Comparison of ENCODE assay signal across 25 mouse cellular contexts in the genomic region with DNA sequence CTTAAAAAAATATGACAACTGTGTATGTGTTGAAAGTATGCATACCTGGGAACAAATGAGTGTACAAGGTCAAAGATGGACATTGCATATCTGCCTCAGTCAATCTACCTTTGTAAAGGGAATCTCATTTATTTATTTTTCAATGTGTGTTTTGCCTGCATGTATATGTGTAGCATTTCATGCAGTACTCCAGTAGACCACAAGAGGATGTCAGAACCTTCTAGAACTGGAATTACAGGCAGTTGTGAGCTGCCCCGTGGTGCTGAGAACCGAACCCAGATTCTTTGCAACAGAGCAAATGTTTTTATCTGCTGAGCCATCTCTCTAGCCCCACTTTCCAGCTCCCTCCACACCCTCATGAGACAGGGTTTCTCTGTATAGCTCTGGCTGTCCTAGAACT. TPM values are rescaled to one million over a fixed set of nuclear protein-coding genes. Genes with fewer than 3 reads are reported as not detected.
DNase-seq lines count a peak whose midpoint lies in the region; ATAC-seq and TF ChIP-seq lines count a peak whose summit lies in the region.
"Had no signal": no experiment of that assay in that cellular context is flagged by ENCODE, and none has a peak within 500 bp of the region (broad histone marks: within the 10 kb centered on the region; RNA-seq: fewer than 3 reads in every experiment).

No protein-coding gene starts in this region.

- H3K9ac ChIP-seq in heart, adult 2 months (ENCODE audit: low read depth, low read length), result no peak overlapping the region
- H3K9ac ChIP-seq in lung, embryonic 14.5 days, result no peak overlapping the region
- no peak overlapping the region for H3K9ac ChIP-seq in lung, postnatal 0 days (replicated peaks; ENCODE audit: low read depth)
- H3K9ac ChIP-seq: heart, embryonic 15.5 days; limb, embryonic 15.5 days; liver, embryonic 15.5 days; lung, embryonic 15.5 days had no signal

- DNase-seq in heart, adult 2 months, result no peak
- no peak for DNase-seq in heart, adult 11 months
- DNase-seq in lung, embryonic 14.5 days, result no peak
- no peak for DNase-seq in lung, postnatal 0 days (ENCODE audit: low spot score)
- peak; percentile 41 for DNase-seq in R1 (ENCODE audit: low read depth, low spot score)
- no peak for DNase-seq in embryo, embryonic 10.5 days (ENCODE audit: low spot score)
- no peak for DNase-seq in adrenal gland, adult 2 months
- DNase-seq: adrenal gland, adult 8-10 months; cerebellum, adult 8-10 months; cerebellum, postnatal 25 days; kidney, adult 11 months; kidney, postnatal 14 days; layer of hippocampus, postnatal 36 days; lung, postnatal 36 days; right cerebral cortex, postnatal 25 days had no signal

- ATAC-seq in lung, embryonic 14.5 days (ENCODE audit: insufficient read depth), result no peak
- no peak for ATAC-seq in lung, postnatal 0 days
- ATAC-seq: activated CD4-positive, CD25-positive, alpha-beta regulatory T cell, adult 4 months; forebrain, embryonic 14.5 days; midbrain, embryonic 16.5 days had no signal

- no peaks in the 10 kb centered on the region for H3K27me3 ChIP-seq in heart, adult 2 months (ENCODE audit: control insufficient read depth, insufficient read depth, low read length)
- no peaks in the 10 kb centered on the region for H3K27me3 ChIP-seq in lung, embryonic 14.5 days (ENCODE audit: insufficient read depth, low read length)
- H3K27me3 ChIP-seq in lung, postnatal 0 days (replicated peaks; ENCODE audit: insufficient read depth, low read length), result no peaks in the 10 kb centered on the region
- H3K27me3 ChIP-seq: heart, embryonic 15.5 days; limb, embryonic 15.5 days; liver, embryonic 15.5 days; lung, embryonic 15.5 days had no signal

- TF ChIP-seq EP300 in heart, adult 2 months (IDR thresholded peaks at IDR 0.05; ENCODE audit: insufficient read depth, low read depth, low read length), result no peak
- no peak for TF ChIP-seq EP300 in lung, postnatal 0 days (IDR thresholded peaks at IDR 0.05)

- H3K27ac ChIP-seq in heart, adult 2 months, result no peak overlapping the region; the same call in 1 of the 2 replicates
- H3K27ac ChIP-seq in lung, embryonic 14.5 days (ENCODE audit: low read depth), result no peak overlapping the region
- H3K27ac ChIP-seq in lung, postnatal 0 days (ENCODE audit: low read length), result no peak overlapping the region
- H3K27ac ChIP-seq: heart, embryonic 10.5 days; heart, embryonic 15.5 days; limb, embryonic 10.5 days; limb, embryonic 15.5 days; liver, embryonic 15.5 days; lung, embryonic 15.5 days had no signal

- no peak overlapping the region for H3K4me2 ChIP-seq in lung, embryonic 14.5 days
- no peak overlapping the region for H3K4me2 ChIP-seq in lung, postnatal 0 days (replicated peaks; ENCODE audit: low read depth, low read length)
- H3K4me2 ChIP-seq: heart, embryonic 15.5 days; limb, embryonic 15.5 days; liver, embryonic 15.5 days; lung, embryonic 15.5 days; midbrain, embryonic 11.5 days had no signal

- H3K4me1 ChIP-seq in heart, adult 2 months (ENCODE audit: control insufficient read depth, insufficient read depth, low read length), result peaks cover 7% of the 10 kb centered on the region
- H3K4me1 ChIP-seq in lung, embryonic 14.5 days (ENCODE audit: insufficient read depth), result no peaks in the 10 kb centered on the region
- no peaks in the 10 kb centered on the region for H3K4me1 ChIP-seq in lung, postnatal 0 days (ENCODE audit: insufficient read depth, low read depth, low read length)
- H3K4me1 ChIP-seq: limb, embryonic 15.5 days had no signal

- 0 out of 2 replicates have a peak, but pooled peaks have one; percentile 19 for TF ChIP-seq CTCF in heart, adult 2 months (IDR thresholded peaks at IDR 0.05)
- TF ChIP-seq CTCF in lung, embryonic 14.5 days (IDR thresholded peaks at IDR 0.05; ENCODE audit: low read depth), result peak; percentile 27
- no peak for TF ChIP-seq CTCF in lung, postnatal 0 days (IDR thresholded peaks at IDR 0.05)

- TF ChIP-seq POLR2A in heart, adult 2 months (IDR thresholded peaks at IDR 0.05; ENCODE audit: insufficient read depth, low read depth, low read length), result no peak

- no peaks in the 10 kb centered on the region for H3K9me3 ChIP-seq in lung, embryonic 14.5 days (ENCODE audit: low read depth, low read length)
- H3K9me3 ChIP-seq in lung, postnatal 0 days (ENCODE audit: low read length), result no peaks in the 10 kb centered on the region
- H3K9me3 ChIP-seq: heart, embryonic 10.5 days; heart, embryonic 15.5 days; limb, embryonic 10.5 days; limb, embryonic 15.5 days; liver, embryonic 15.5 days; lung, embryonic 15.5 days had no signal

- no peaks in the 10 kb centered on the region for H3K79me2 ChIP-seq in heart, adult 2 months (replicated peaks; ENCODE audit: control insufficient read depth, insufficient read depth, low read length)

- intact Hi-C loops in heart, adult 2 months (cut with DNase I), result no loop called here

- H3K36me3 ChIP-seq in heart, adult 2 months (ENCODE audit: control insufficient read depth, insufficient read depth, low read length), result no peaks in the 10 kb centered on the region
- no peaks in the 10 kb centered on the region for H3K36me3 ChIP-seq in lung, embryonic 14.5 days (ENCODE audit: insufficient read depth)
- no peaks in the 10 kb centered on the region for H3K36me3 ChIP-seq in lung, postnatal 0 days (ENCODE audit: insufficient read depth, low read length)
- H3K36me3 ChIP-seq: heart, embryonic 10.5 days; heart, embryonic 15.5 days; limb, embryonic 10.5 days; limb, embryonic 15.5 days; liver, embryonic 15.5 days; lung, embryonic 15.5 days had no signal

- no peak overlapping the region for H3K4me3 ChIP-seq in heart, adult 2 months
- H3K4me3 ChIP-seq in lung, embryonic 14.5 days (ENCODE audit: low read depth, low read length), result no peak overlapping the region
- H3K4me3 ChIP-seq in lung, postnatal 0 days (ENCODE audit: low read depth, low read length), result no peak overlapping the region
- H3K4me3 ChIP-seq: heart, embryonic 10.5 days; heart, embryonic 15.5 days; limb, embryonic 10.5 days; limb, embryonic 15.5 days; liver, embryonic 15.5 days; lung, embryonic 15.5 days had no signal

- WGBS in heart, adult 2 months, result 84% methylated on average over 2 of the region's 2 CpGs
- 79% methylated on average over 2 of the region's 2 CpGs for WGBS in lung, embryonic 14.5 days
- 80% methylated on average over 2 of the region's 2 CpGs for WGBS in lung, postnatal 0 days

RNA-seq across cellular contexts. Expression of gene Copg1, which starts 13.7 kb away (rescaled TPM):
- 10 to 100 TPM; 40.3 to 41.0 TPM for total RNA-seq in heart, adult 2 months (2021)
- polyA plus RNA-seq in heart, adult 2 months (2012; rRNA removed), result 29.5 and 35.9 TPM in 2 replicates
- polyA plus RNA-seq in lung, embryonic 14.5 days (2014; fragmentation: Nextera tagmentation; extraction: Ambion mirVana), result 177 TPM in 2 replicates
- 72.2 and 75.4 TPM in 2 replicates for polyA plus RNA-seq in lung, postnatal 0 days (2015; fragmentation: Nextera tagmentation; extraction: Ambion mirVana)
- total RNA-seq in adrenal gland, adult 2 months (2021), result 100 to 1,000 TPM; 102 to 104 TPM
- polyA plus RNA-seq in adrenal gland, adult 2 months (2012; rRNA removed), result 26.0 and 41.0 TPM in 2 replicates

RNA-seq across cellular contexts. Expression of gene Cnbp, which starts 23.1 kb away (rescaled TPM):
- 100 to 1,000 TPM; 303 to 355 TPM for total RNA-seq in heart, adult 2 months (2021)
- polyA plus RNA-seq in heart, adult 2 months (2012; rRNA removed), result 201 and 451 TPM in 2 replicates
- polyA plus RNA-seq in lung, embryonic 14.5 days (2014; fragmentation: Nextera tagmentation; extraction: Ambion mirVana), result 1,237 and 1,257 TPM in 2 replicates
- polyA plus RNA-seq in lung, postnatal 0 days (2015; fragmentation: Nextera tagmentation; extraction: Ambion mirVana), result 565 and 604 TPM in 2 replicates
- total RNA-seq in adrenal gland, adult 2 months (2021), result 100 to 1,000 TPM; 333 to 380 TPM
- 73.9 and 76.1 TPM in 2 replicates for polyA plus RNA-seq in adrenal gland, adult 2 months (2012; rRNA removed)

RNA-seq across cellular contexts. Expression of gene Isy1, which starts 35.4 kb away (rescaled TPM):
- 10 to 100 TPM; 22.3 to 22.8 TPM for total RNA-seq in heart, adult 2 months (2021)
- polyA plus RNA-seq in heart, adult 2 months (2012; rRNA removed), result 7.3 and 15.1 TPM in 2 replicates
- polyA plus RNA-seq in lung, embryonic 14.5 days (2014; fragmentation: Nextera tagmentation; extraction: Ambion mirVana), result 50.8 and 52.9 TPM in 2 replicates
- polyA plus RNA-seq in lung, postnatal 0 days (2015; fragmentation: Nextera tagmentation; extraction: Ambion mirVana), result 21.4 and 24.1 TPM in 2 replicates
- 10 to 100 TPM; 44.4 to 55.6 TPM for total RNA-seq in adrenal gland, adult 2 months (2021)
- 3.1 and 3.8 TPM in 2 replicates for polyA plus RNA-seq in adrenal gland, adult 2 months (2012; rRNA removed)

RNA-seq across cellular contexts. Expression of gene Gm45140, which starts 38.4 kb away (rescaled TPM):
- total RNA-seq in heart, adult 2 months (2021), result 1 to 10 TPM in 1 of 2 experiments, under 1 TPM in 1; 0.23 to 1.4 TPM
- polyA plus RNA-seq in heart, adult 2 months (2012; rRNA removed), result 0.16 and 0.79 TPM in 2 replicates
- polyA plus RNA-seq in lung, embryonic 14.5 days (2014; fragmentation: Nextera tagmentation; extraction: Ambion mirVana), result 3.3 and 5.0 TPM in 2 replicates
- 0.73 and 0.94 TPM in 2 replicates for polyA plus RNA-seq in lung, postnatal 0 days (2015; fragmentation: Nextera tagmentation; extraction: Ambion mirVana)
- 1 to 10 TPM; 2.5 TPM for total RNA-seq in adrenal gland, adult 2 months (2021)
- 0.02 and 0.15 TPM in 2 replicates for polyA plus RNA-seq in adrenal gland, adult 2 months (2012; rRNA removed)

RNA-seq across cellular contexts. Expression of gene Hmces, which starts 39.8 kb away (rescaled TPM):
- total RNA-seq in heart, adult 2 months (2021), result 1 to 10 TPM; 8.3 to 9.1 TPM
- polyA plus RNA-seq in heart, adult 2 months (2012; rRNA removed), result 8.2 and 9.4 TPM in 2 replicates
- polyA plus RNA-seq in lung, embryonic 14.5 days (2014; fragmentation: Nextera tagmentation; extraction: Ambion mirVana), result 55.3 and 59.2 TPM in 2 replicates
- polyA plus RNA-seq in lung, postnatal 0 days (2015; fragmentation: Nextera tagmentation; extraction: Ambion mirVana), result 33.5 and 34.5 TPM in 2 replicates
- total RNA-seq in adrenal gland, adult 2 months (2021), result 10 to 100 TPM; 21.5 to 22.4 TPM
- 15.4 and 22.3 TPM in 2 replicates for polyA plus RNA-seq in adrenal gland, adult 2 months (2012; rRNA removed)
